Mouse (Mus musculus) midbrain, embryonic 16.5 days (tissue): ENCODE data around the gene Mmp27. TPM values are rescaled to one million over a fixed set of nuclear protein-coding genes. Genes with fewer than 3 reads are reported as not detected.

Experiments used
- ATAC-seq: fragments of 200-750 bp; cut with Nextera tagmentation; 2 replicates; pipeline ENCODE4 v1.8.0; 2017; ENCODE audit warnings: moderate TSS enrichment
- H3K27ac ChIP-seq: fragments of 300-500 bp; sonication (generic); 2 replicates; pipeline ENCODE4 v1.5.1; 2014; ENCODE audit warnings: mild to moderate bottlenecking, low read length, mixed read lengths
- H3K27me3 ChIP-seq: fragments of 300-500 bp; sonication (generic); 2 replicates; pipeline ENCODE4 v1.6.1; 2014; ENCODE audit warnings: low read depth, low read length, mixed read lengths; ENCODE audit not compliant: control insufficient read depth, insufficient read depth
- H3K36me3 ChIP-seq: fragments of 300-500 bp; sonication (generic); 2 replicates; pipeline ENCODE4 v1.6.1; 2014; ENCODE audit warnings: mild to moderate bottlenecking, low read length, moderate library complexity, mixed read lengths; ENCODE audit not compliant: control insufficient read depth, insufficient read depth
- H3K4me1 ChIP-seq: fragments of 300-500 bp; sonication (generic); 2 replicates; pipeline ENCODE4 v1.6.1; 2014; ENCODE audit warnings: mild to moderate bottlenecking, low read length, mixed read lengths; ENCODE audit not compliant: control insufficient read depth, insufficient read depth
- H3K4me2 ChIP-seq: fragments of 300-500 bp; sonication (generic); 2 replicates; pipeline ENCODE4 v1.6.1; 2014; ENCODE audit warnings: mild to moderate bottlenecking, low read length, mixed read lengths
- H3K4me3 ChIP-seq: fragments of 300-500 bp; sonication (generic); 2 replicates; pipeline ENCODE4 v1.5.1; 2014; ENCODE audit warnings: low read depth, mild to moderate bottlenecking, low read length, moderate library complexity, mixed read lengths
- H3K9ac ChIP-seq: fragments of 300-500 bp; sonication (generic); 2 replicates; pipeline ENCODE4 v1.6.1; 2014; ENCODE audit warnings: low read depth, low read length, mixed read lengths
- H3K9me3 ChIP-seq: fragments of 300-500 bp; sonication (generic); replicated peaks from 2 replicates; pipeline ENCODE4 v1.6.1; 2014; ENCODE audit warnings: mild to moderate bottlenecking, low read length, mixed read lengths; ENCODE audit not compliant: control insufficient read depth, poor library complexity, severe bottlenecking
- WGBS: fragments of 180-500 bp; shearing (Covaris S2); extraction: QIAGEN DNeasy Blood & Tissue Kit; methylation state at CpG from one replicate; pipeline ENCODE4 v1.1.7; 2014; 5-methylcytosine and 5-hydroxymethylcytosine counted together
- polyA plus RNA-seq: library from polyadenylated mRNA; unstranded; fragments of >200 nt; fragmentation: Nextera tagmentation; extraction: Ambion mirVana; gene quantifications from 2 replicates; pipeline ENCODE4 v1.2.1, GENCODE M21; 2015

Gene Mmp27
- polyA plus RNA-seq, 1 experiment from 2014 or later, result not detected

GRCm38 (mm10) chr9:7558221-7559017 is 12.8 kb upstream of the Mmp27 start, which contains the start of gene Mmp8:
Mmp8 (plus strand) TSS chr9:7558456.
- no peaks in the 10 kb centered on the region for H3K9me3 ChIP-seq
- WGBS, result 91% methylated on average over 8 of the region's 8 CpGs
- no peak for ATAC-seq
- H3K9ac ChIP-seq, result no peak within 1 kb of the TSS
- H3K36me3 ChIP-seq, result no peaks in the 10 kb centered on the region
- H3K4me3 ChIP-seq, result no peak within 1 kb of the TSS
- H3K4me1 ChIP-seq, result no peaks in the 10 kb centered on the region
- H3K27me3 ChIP-seq, result no peaks in the 10 kb centered on the region
- no peak within 1 kb of the TSS for H3K27ac ChIP-seq
- H3K4me2 ChIP-seq, result no peak within 1 kb of the TSS

- 56% methylated on average over 4 of the region's 4 CpGs for WGBS
These were observed 11.2 kb upstream of the Mmp27 start for GRCm38 (mm10) chr9:7560026-7560425.

GRCm38 (mm10) chr9:7567376-7567775 is 3.8 kb upstream of the Mmp27 start:
- WGBS, result 78% methylated on average over 7 of the region's 7 CpGs
- no peak overlapping the region for H3K27ac ChIP-seq

More at GRCm38 (mm10) chr9:7560026-7560425, 11.2 kb upstream of the Mmp27 start:
- H3K4me1 ChIP-seq, result no peaks in the 10 kb centered on the region
- H3K27me3 ChIP-seq, result no peaks in the 10 kb centered on the region
- H3K36me3 ChIP-seq, result no peaks in the 10 kb centered on the region
- H3K4me2 ChIP-seq, result no peak overlapping the region
- ATAC-seq, result no peak
- H3K27ac ChIP-seq, result no peak overlapping the region
- no peak overlapping the region for H3K4me3 ChIP-seq
- H3K9me3 ChIP-seq, result no peaks in the 10 kb centered on the region
- no peak overlapping the region for H3K9ac ChIP-seq

GRCm38 (mm10) chr9:7567923-7568322 is 3.3 kb upstream of the Mmp27 start:
- Histone ChIP-seq H3K4me2 (no peak overlapping the region), H3K9ac (no peak overlapping the region), H3K9me3 (no peaks in the 10 kb centered on the region), H3K36me3 (no peaks in the 10 kb centered on the region), H3K4me3 (no peak overlapping the region), H3K27ac (no peak overlapping the region), H3K4me1 (no peaks in the 10 kb centered on the region), H3K27me3 (no peaks in the 10 kb centered on the region)
- 76% methylated on average over 2 of the region's 2 CpGs for WGBS
- no peak for ATAC-seq

More at GRCm38 (mm10) chr9:7567376-7567775, 3.8 kb upstream of the Mmp27 start:
- H3K4me3 ChIP-seq, result no peak overlapping the region
- no peak overlapping the region for H3K4me2 ChIP-seq
- no peaks in the 10 kb centered on the region for H3K4me1 ChIP-seq
- no peak overlapping the region for H3K9ac ChIP-seq
- no peak for ATAC-seq
- H3K36me3 ChIP-seq, result no peaks in the 10 kb centered on the region
- no peaks in the 10 kb centered on the region for H3K9me3 ChIP-seq
- no peaks in the 10 kb centered on the region for H3K27me3 ChIP-seq

GRCm38 (mm10) chr9:7570485-7570884 is 711 bp upstream of the Mmp27 start:
- no peaks in the 10 kb centered on the region for H3K27me3 ChIP-seq
- 88% methylated on average over 1 of the region's 1 CpGs for WGBS
- H3K4me3 ChIP-seq, result no peak overlapping the region
- H3K4me2 ChIP-seq, result no peak overlapping the region
- no peak overlapping the region for H3K9ac ChIP-seq
- H3K4me1 ChIP-seq, result no peaks in the 10 kb centered on the region
- H3K9me3 ChIP-seq, result no peaks in the 10 kb centered on the region
- ATAC-seq, result no peak
- no peaks in the 10 kb centered on the region for H3K36me3 ChIP-seq
- H3K27ac ChIP-seq, result no peak overlapping the region

- no peak overlapping the region for H3K4me2 ChIP-seq
- WGBS, result 90% methylated on average over 7 of the region's 7 CpGs
- H3K4me3 ChIP-seq, result no peak overlapping the region
- no peak overlapping the region for H3K27ac ChIP-seq
- H3K9me3 ChIP-seq, result no peaks in the 10 kb centered on the region
- no peaks in the 10 kb centered on the region for H3K36me3 ChIP-seq
- no peak for ATAC-seq
- H3K4me1 ChIP-seq, result no peaks in the 10 kb centered on the region
- H3K27me3 ChIP-seq, result no peaks in the 10 kb centered on the region
- no peak overlapping the region for H3K9ac ChIP-seq
These were observed 992 bp downstream of the Mmp27 start for GRCm38 (mm10) chr9:7572188-7572587.

GRCm38 (mm10) chr9:7572663-7573308 is 1.6 kb downstream of the Mmp27 start:
- no peaks in the 10 kb centered on the region for H3K27me3 ChIP-seq
- no peaks in the 10 kb centered on the region for H3K4me1 ChIP-seq
- H3K9me3 ChIP-seq, result no peaks in the 10 kb centered on the region
- H3K4me2 ChIP-seq, result no peak overlapping the region
- no peak overlapping the region for H3K9ac ChIP-seq
- 86% methylated on average over 2 of the region's 2 CpGs for WGBS
- H3K4me3 ChIP-seq, result no peak overlapping the region
- ATAC-seq, result no peak
- H3K27ac ChIP-seq, result no peak overlapping the region
- no peaks in the 10 kb centered on the region for H3K36me3 ChIP-seq

- 77% methylated on average over 3 of the region's 3 CpGs for WGBS
- no peak overlapping the region for H3K4me3 ChIP-seq
- H3K27ac ChIP-seq, result no peak overlapping the region
- H3K36me3 ChIP-seq, result no peaks in the 10 kb centered on the region
- ATAC-seq, result no peak
- H3K27me3 ChIP-seq, result no peaks in the 10 kb centered on the region
- H3K9me3 ChIP-seq, result no peaks in the 10 kb centered on the region
- no peaks in the 10 kb centered on the region for H3K4me1 ChIP-seq
- H3K9ac ChIP-seq, result no peak overlapping the region
- no peak overlapping the region for H3K4me2 ChIP-seq
These were observed 4.3 kb downstream of the Mmp27 start for GRCm38 (mm10) chr9:7575526-7575925.

- no peak for ATAC-seq
- H3K9me3 ChIP-seq, result no peaks in the 10 kb centered on the region
- H3K4me3 ChIP-seq, result no peak overlapping the region
These were observed 6.2 kb downstream of the Mmp27 start for GRCm38 (mm10) chr9:7577371-7577770.

More at GRCm38 (mm10) chr9:7577371-7577770, 6.2 kb downstream of the Mmp27 start:
- Histone ChIP-seq H3K4me2 (no peak overlapping the region), H3K27me3 (no peaks in the 10 kb centered on the region), H3K4me1 (no peaks in the 10 kb centered on the region), H3K27ac (no peak overlapping the region), H3K9ac (no peak overlapping the region), H3K36me3 (no peaks in the 10 kb centered on the region)
- 86% methylated on average over 2 of the region's 2 CpGs for WGBS
